Mouse (Mus musculus): ENCODE results near the gene Olfml2b. TPM values are rescaled to one million over a fixed set of nuclear protein-coding genes. Genes with fewer than 3 reads are reported as not detected.

Gene Olfml2b
- total RNA-seq, 2 experiments from 2014 or later, result 30.0 to 34.8 TPM

DNA sequence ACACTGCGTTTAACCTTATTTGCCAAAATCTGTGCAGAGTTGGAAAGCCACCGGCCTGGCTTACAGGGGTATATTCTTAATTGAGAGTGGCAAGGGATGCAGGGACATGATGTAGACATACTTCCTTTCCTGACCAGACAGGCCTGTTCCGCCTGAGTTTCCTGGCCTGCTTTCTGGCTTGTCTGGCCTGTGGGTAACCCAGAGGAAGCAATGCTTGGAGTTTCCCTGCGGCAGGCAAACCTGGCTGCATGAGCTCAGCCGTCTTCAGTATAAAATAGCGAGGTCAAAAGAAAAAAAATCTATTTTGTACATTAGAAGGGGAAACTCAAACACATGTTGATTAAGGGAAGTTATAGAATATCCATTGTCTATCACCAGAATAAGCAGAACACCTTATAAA, 84.2 kb downstream of the Olfml2b start:
- no peak for DNase-seq (ENCODE audit: low spot score in 2 of 2)

DNA sequence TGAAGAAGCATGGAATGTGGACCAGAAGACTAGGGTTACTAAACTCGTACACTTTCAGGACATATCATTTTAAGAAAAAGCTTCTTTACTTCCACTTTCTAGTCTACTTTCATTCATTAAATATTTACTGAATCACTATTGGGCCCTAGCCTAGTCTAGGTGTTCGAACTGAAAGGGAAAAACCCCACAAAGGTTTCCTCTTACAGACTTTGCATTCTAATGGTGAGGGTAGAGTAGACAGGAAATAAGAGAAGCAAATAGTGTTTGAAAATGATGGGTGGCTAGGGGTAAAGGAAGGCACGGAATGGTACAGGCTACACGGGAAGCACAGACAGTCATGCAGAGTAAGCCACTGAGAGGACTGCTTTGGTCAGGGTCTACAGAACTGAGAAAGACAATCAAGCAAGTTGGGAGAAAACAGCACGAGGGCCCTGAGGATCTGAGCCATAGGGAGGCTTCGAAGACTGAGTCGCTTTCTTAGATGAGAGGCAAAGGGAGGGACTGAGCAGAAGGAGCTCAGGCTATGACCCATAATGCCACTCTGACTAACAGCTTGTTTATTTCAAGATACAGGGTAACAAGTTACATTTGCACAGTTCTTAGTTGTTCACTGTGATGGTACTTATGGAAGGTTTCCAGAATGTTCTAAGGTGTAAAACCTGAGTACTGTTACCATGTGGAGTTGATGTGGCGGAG, 85.1 kb downstream of the Olfml2b start:
- no peak for DNase-seq (ENCODE audit: low spot score in 2 of 2)

GRCm38 (mm10) chr1:170731865-170732595, 87.7 kb downstream of the Olfml2b start:
- no peak for DNase-seq (ENCODE audit: low spot score in 2 of 2)

Other genes starting within 250 kb of the Olfml2b start
- gene Nos1ap, start 54.7 kb upstream of the Olfml2b start, total RNA-seq (2021), result 100 to 1,000 TPM; 127 to 160 TPM
- gene Atf6, start 223.2 kb downstream of the Olfml2b start, total RNA-seq (2021), result 10 to 100 TPM; 34.3 to 35.5 TPM
- 1 to 10 TPM in 1 of 2 experiments, under 1 TPM in 1; 0.85 to 1.1 TPM for gene Gm26620, start 240.5 kb downstream of the Olfml2b start, total RNA-seq (2021)
- 10 to 100 TPM; 12.5 to 18.2 TPM for gene Dusp12, start 241.0 kb downstream of the Olfml2b start, total RNA-seq (2021)

All from layer of hippocampus, postnatal 14 days (tissue).